Mouse (Mus musculus): ENCODE measurements at regions not wholly inside any gene's neighbourhood (a gene's known extent, or its start where the extent isn't known, plus 50 kb on each side); places are given as distances from the start of the nearest gene placed in this dataset.

DNA sequence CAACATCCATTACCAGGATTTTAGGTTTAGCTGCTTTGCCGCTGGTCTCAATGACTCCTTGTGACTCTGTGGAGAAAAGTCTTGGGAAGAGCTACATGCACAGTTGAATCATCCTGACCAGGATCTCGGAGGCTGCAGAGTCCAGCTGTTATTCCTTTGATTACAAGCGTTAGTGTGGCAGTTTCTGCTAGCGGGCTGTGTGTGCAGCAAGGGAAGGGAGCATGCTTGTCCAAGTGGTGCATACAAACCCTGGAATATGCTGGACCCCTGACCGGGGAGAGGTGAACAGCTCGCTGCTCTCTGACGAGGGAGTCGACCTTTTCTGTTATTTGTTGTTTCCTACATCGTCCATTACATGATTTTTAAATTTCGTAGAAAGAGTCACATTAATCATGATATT, 170.9 kb downstream of the Slc38a4 start:
- TF ChIP-seq EP300 (IDR thresholded peaks at IDR 0.05; ENCODE audit: low read depth) (no peak), CTCF (IDR thresholded peaks at IDR 0.05; ENCODE audit: low read depth) (no peak)
- Histone ChIP-seq H3K4me3 (ENCODE audit: low read depth, low read length) (no peak overlapping the region), H3K4me1 (ENCODE audit: insufficient read depth) (no peaks in the 10 kb centered on the region), H3K4me2 (ENCODE audit: low read depth, low read length) (no peak overlapping the region), H3K36me3 (replicated peaks; ENCODE audit: insufficient read depth, low read length) (no peaks in the 10 kb centered on the region), H3K9me3 (ENCODE audit: low read length) (no peaks in the 10 kb centered on the region), H3K27ac (ENCODE audit: low read depth) (no peak overlapping the region), H3K27me3 (ENCODE audit: insufficient read depth, low read length) (no peaks in the 10 kb centered on the region), H3K9ac (replicated peaks) (no peak overlapping the region)
- DNase-seq (no peak), ATAC-seq (no peak)
- WGBS (ENCODE audit: insufficient replicate concordance) = 73% methylated on average over 10 of the region's 10 CpGs

DNA sequence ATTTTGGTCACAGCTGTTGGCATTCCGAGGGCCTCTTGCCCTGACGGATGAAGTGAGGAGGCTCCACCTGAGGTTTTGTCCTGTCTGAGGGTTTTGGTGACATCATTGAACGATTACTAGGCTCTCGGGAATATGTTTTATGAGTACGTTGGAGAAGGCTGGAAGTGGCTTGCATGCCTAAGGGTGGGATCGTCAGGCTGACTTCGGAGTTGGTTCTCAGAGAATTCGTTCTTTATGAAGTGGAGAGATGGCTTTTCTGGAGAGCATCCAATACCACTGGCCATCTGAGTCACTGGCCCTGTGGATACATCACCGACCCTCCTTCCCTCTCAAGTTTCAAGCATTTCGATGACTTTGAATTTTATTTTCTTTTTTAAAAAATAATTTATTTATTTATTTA, 172.0 kb downstream of the Slc38a4 start:
- no peak for ATAC-seq
- no peak for DNase-seq
- H3K9me3 ChIP-seq (ENCODE audit: low read length) = no peaks in the 10 kb centered on the region
- no peak for TF ChIP-seq EP300 (IDR thresholded peaks at IDR 0.05; ENCODE audit: low read depth)
- no peak for TF ChIP-seq CTCF (IDR thresholded peaks at IDR 0.05; ENCODE audit: low read depth)
- WGBS (ENCODE audit: insufficient replicate concordance) = 82% methylated on average over 10 of the region's 10 CpGs
- no peaks in the 10 kb centered on the region for H3K27me3 ChIP-seq (ENCODE audit: insufficient read depth, low read length)
- H3K27ac ChIP-seq (ENCODE audit: low read depth) = no peak overlapping the region
- H3K9ac ChIP-seq (replicated peaks) = no peak overlapping the region
- no peak overlapping the region for H3K4me2 ChIP-seq (ENCODE audit: low read depth, low read length)
- H3K4me3 ChIP-seq (ENCODE audit: low read depth, low read length) = no peak overlapping the region
- H3K4me1 ChIP-seq (ENCODE audit: insufficient read depth) = no peaks in the 10 kb centered on the region
- H3K36me3 ChIP-seq (replicated peaks; ENCODE audit: insufficient read depth, low read length) = no peaks in the 10 kb centered on the region

DNA sequence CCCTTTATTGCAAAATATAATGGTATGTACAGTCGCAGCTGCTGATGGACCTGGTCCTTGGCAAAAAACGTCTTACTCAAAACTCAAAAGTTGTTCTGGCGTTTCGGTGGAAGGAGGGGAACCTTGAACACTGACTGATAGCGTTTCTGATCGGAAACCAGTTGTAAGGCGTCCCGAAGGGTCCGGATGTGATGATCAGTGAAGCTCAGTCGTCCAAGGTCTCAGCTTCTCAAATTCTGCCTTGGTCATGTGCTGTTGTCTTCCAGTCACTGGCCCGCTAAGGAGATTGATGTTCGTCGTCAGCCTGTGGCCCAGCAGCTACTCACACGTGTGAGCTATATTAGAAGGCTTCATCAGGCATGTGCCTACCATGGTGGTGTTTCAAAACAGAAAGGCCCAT, 173.5 kb downstream of the Slc38a4 start:
- no peak for ATAC-seq
- no peak overlapping the region for H3K4me2 ChIP-seq (ENCODE audit: low read depth, low read length)
- H3K27me3 ChIP-seq (ENCODE audit: insufficient read depth, low read length) = no peaks in the 10 kb centered on the region
- H3K4me3 ChIP-seq (ENCODE audit: low read depth, low read length) = no peak overlapping the region
- DNase-seq = no peak
- H3K9ac ChIP-seq (replicated peaks) = no peak overlapping the region
- 77% methylated on average over 14 of the region's 14 CpGs for WGBS (ENCODE audit: insufficient replicate concordance)
- H3K4me1 ChIP-seq (ENCODE audit: insufficient read depth) = no peaks in the 10 kb centered on the region
- H3K36me3 ChIP-seq (replicated peaks; ENCODE audit: insufficient read depth, low read length) = no peaks in the 10 kb centered on the region
- no peaks in the 10 kb centered on the region for H3K9me3 ChIP-seq (ENCODE audit: low read length)
- H3K27ac ChIP-seq (ENCODE audit: low read depth) = no peak overlapping the region
- TF ChIP-seq CTCF (IDR thresholded peaks at IDR 0.05; ENCODE audit: low read depth) (no peak), EP300 (IDR thresholded peaks at IDR 0.05; ENCODE audit: low read depth) (no peak)

DNA sequence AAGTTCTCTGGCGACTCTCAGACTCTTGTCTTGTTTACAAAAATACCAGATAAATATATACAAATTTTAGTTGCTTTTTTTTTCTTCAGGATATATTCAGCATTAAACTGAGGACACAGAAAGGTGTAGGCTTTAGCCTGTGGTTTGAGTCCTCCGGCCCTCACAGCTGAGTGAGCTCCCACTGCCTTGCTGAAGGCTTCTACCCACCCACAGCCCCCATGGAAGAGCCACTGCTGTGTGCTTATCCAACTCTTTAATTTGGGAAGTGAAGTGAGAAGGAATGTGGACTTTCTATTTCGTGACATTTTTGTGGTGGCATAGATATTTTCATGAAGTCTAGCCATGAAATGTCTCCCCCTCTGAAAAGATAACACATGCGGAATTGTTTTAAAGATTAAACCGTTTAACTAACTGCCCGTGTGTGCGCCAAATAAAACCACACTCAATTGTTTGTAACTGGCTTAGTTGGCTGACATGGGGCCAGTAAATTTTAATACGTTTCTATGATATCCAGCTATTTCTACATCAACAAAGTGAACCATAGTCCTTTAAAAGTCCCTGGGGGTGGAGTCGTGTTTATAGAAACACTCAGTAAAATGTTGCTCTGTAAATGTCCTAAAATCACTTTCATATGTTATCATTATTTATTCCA, 174.1 kb downstream of the Slc38a4 start:
- whole genome bisulfite sequencing (ENCODE audit: insufficient replicate concordance) = 66% methylated on average over 9 of the region's 9 CpGs
- H3K27ac ChIP-seq (ENCODE audit: low read depth) = no peak overlapping the region

DNA sequence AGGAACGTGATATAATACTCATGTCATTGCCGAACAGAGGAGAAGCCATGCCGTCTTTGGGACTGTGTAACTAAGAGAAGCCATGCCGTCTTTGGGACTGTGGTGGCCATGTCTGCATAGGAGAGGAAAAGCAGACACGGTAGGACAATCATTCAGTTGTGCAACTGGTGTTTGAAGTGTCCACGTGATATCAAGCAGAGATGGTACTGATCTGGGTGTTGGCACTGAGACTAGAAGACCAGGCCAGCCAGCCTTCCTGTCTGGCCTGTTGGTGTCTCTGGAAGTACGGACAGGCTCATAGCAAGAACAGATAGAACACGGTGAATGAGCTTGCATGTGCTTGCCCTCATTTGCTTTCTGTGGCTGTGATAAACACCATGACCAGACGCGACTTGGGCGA, 175.7 kb downstream of the Slc38a4 start:
- TF ChIP-seq EP300 (IDR thresholded peaks at IDR 0.05; ENCODE audit: low read depth) (no peak), CTCF (IDR thresholded peaks at IDR 0.05; ENCODE audit: low read depth) (no peak)
- H3K4me3 ChIP-seq (ENCODE audit: low read depth, low read length) = no peak overlapping the region
- no peak overlapping the region for H3K9ac ChIP-seq (replicated peaks)
- no peaks in the 10 kb centered on the region for H3K36me3 ChIP-seq (replicated peaks; ENCODE audit: insufficient read depth, low read length)
- DNase-seq (no peak), ATAC-seq (no peak)
- H3K27ac ChIP-seq (ENCODE audit: low read depth) = no peak overlapping the region
- H3K4me2 ChIP-seq (ENCODE audit: low read depth, low read length) = no peak overlapping the region
- WGBS (ENCODE audit: insufficient replicate concordance) = 79% methylated on average over 11 of the region's 11 CpGs
- no peaks in the 10 kb centered on the region for H3K27me3 ChIP-seq (ENCODE audit: insufficient read depth, low read length)
- no peaks in the 10 kb centered on the region for H3K9me3 ChIP-seq (ENCODE audit: low read length)
- no peaks in the 10 kb centered on the region for H3K4me1 ChIP-seq (ENCODE audit: insufficient read depth)

More for the DNA sequence above, 174.1 kb downstream of the Slc38a4 start:
- no peaks in the 10 kb centered on the region for H3K36me3 ChIP-seq (replicated peaks; ENCODE audit: insufficient read depth, low read length)
- ATAC-seq (no peak), DNase-seq (no peak)
- H3K4me3 ChIP-seq (ENCODE audit: low read depth, low read length) = no peak overlapping the region
- no peak for TF ChIP-seq EP300 (IDR thresholded peaks at IDR 0.05; ENCODE audit: low read depth)
- no peak for TF ChIP-seq CTCF (IDR thresholded peaks at IDR 0.05; ENCODE audit: low read depth)
- no peaks in the 10 kb centered on the region for H3K27me3 ChIP-seq (ENCODE audit: insufficient read depth, low read length)
- H3K9ac ChIP-seq (replicated peaks) = no peak overlapping the region
- no peaks in the 10 kb centered on the region for H3K9me3 ChIP-seq (ENCODE audit: low read length)
- no peaks in the 10 kb centered on the region for H3K4me1 ChIP-seq (ENCODE audit: insufficient read depth)
- no peak overlapping the region for H3K4me2 ChIP-seq (ENCODE audit: low read depth, low read length)

- Histone ChIP-seq H3K9ac (replicated peaks) (no peak overlapping the region), H3K4me1 (ENCODE audit: insufficient read depth) (no peaks in the 10 kb centered on the region), H3K9me3 (ENCODE audit: low read length) (no peaks in the 10 kb centered on the region), H3K4me3 (ENCODE audit: low read depth, low read length) (no peak overlapping the region), H3K27ac (ENCODE audit: low read depth) (no peak overlapping the region), H3K4me2 (ENCODE audit: low read depth, low read length) (no peak overlapping the region), H3K27me3 (ENCODE audit: insufficient read depth, low read length) (no peaks in the 10 kb centered on the region), H3K36me3 (replicated peaks; ENCODE audit: insufficient read depth, low read length) (no peaks in the 10 kb centered on the region)
- no peak for ATAC-seq
- TF ChIP-seq CTCF (IDR thresholded peaks at IDR 0.05; ENCODE audit: low read depth) (no peak), EP300 (IDR thresholded peaks at IDR 0.05; ENCODE audit: low read depth) (no peak)
- no peak for DNase-seq
- WGBS (ENCODE audit: insufficient replicate concordance) = 58% methylated on average over 4 of the region's 4 CpGs
Observed at GRCm38 (mm10) chr15:96878796-96879195, 177.0 kb downstream of the Slc38a4 start.

- no peaks in the 10 kb centered on the region for H3K27me3 ChIP-seq (ENCODE audit: insufficient read depth, low read length)
- DNase-seq (no peak), ATAC-seq (no peak)
- no peaks in the 10 kb centered on the region for H3K36me3 ChIP-seq (replicated peaks; ENCODE audit: insufficient read depth, low read length)
- H3K4me1 ChIP-seq (ENCODE audit: insufficient read depth) = no peaks in the 10 kb centered on the region
- H3K4me3 ChIP-seq (ENCODE audit: low read depth, low read length) = no peak overlapping the region
- no peak overlapping the region for H3K9ac ChIP-seq (replicated peaks)
- no peak overlapping the region for H3K4me2 ChIP-seq (ENCODE audit: low read depth, low read length)
- TF ChIP-seq EP300 (IDR thresholded peaks at IDR 0.05; ENCODE audit: low read depth) = no peak
- TF ChIP-seq CTCF (IDR thresholded peaks at IDR 0.05; ENCODE audit: low read depth) = no peak
- no peak overlapping the region for H3K27ac ChIP-seq (ENCODE audit: low read depth)
- 81% methylated on average over 8 of the region's 8 CpGs for WGBS (ENCODE audit: insufficient replicate concordance)
- H3K9me3 ChIP-seq (ENCODE audit: low read length) = no peaks in the 10 kb centered on the region
Observed at GRCm38 (mm10) chr15:96877931-96878330, 177.8 kb downstream of the Slc38a4 start.

Measured in liver, postnatal 0 days (tissue).